Mouse (Mus musculus): Measurements from ENCODE around the gene Dhrs1.

- no peak for TF ChIP-seq GATA1 (IDR thresholded peaks at IDR 0.05; ENCODE audit: borderline replicate concordance, low read length)
- TF ChIP-seq FLI1 (IDR thresholded peaks at IDR 0.05; ENCODE audit: low read length) = no peak
These were observed 10.2 kb downstream of the Dhrs1 start for GRCm38 (mm10) chr14:55735334-55735733.

All from megakaryocyte, embryonic 14.5 days (primary cell).